Mouse (Mus musculus): ENCODE results near the gene Tgoln1.

Gene Tgoln1

DNA sequence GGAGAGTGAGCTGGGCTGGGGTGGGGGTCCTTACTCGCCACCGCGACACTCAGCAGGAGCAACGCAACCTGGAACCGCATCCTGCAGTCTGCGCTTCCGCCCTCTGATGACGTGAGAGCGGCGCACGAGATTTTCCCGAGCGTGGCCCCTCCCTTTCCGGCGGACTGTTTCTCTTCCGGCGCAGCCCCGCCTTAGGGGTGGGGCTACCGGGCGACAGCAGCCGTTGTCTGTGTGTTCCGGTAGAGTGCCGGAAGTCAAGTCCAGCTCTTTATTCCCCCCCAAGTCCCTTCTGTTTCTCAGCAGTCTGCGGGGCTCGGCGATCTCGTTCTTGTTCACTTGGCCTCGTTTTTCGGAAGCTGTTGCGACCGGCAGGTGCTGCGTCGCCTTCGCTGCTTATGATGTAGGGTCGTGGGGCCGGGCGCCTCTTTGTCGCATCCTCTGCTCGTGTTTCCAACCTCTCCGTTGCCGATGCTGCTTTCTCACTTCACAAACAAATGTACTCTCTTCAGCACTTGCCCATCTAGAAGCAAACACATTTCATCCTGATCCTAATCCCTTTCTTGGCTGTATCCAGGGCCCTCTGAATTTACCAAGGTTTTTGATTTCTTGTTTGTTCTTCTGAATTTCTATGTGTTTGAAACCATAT is at the start of gene Tgoln1:
Gene Tgoln1 (minus strand): TSS at position 358 of the 646 bp plus-strand sequence.
- in situ Hi-C loops (cut with MboI; ENCODE audit: low pct_unique_long_range_greater_than_20kb in 1 of 2, low sequenced_read_pairs in 2 of 2, unreplicated experiment in 1 of 2) = no loop called here

GRCm38 (mm10) chr6:72664290-72664689 is 47.5 kb upstream of the Tgoln1 start:
- in situ Hi-C loops (cut with MboI; ENCODE audit: low pct_unique_long_range_greater_than_20kb in 1 of 2, low sequenced_read_pairs in 2 of 2, unreplicated experiment in 1 of 2) = loop anchor here in 1 of 2 experiments (25.0 kb wide), 1 partner anchor 123 kb away; the partner anchor contains the start of gene Tcf7l1

DNA sequence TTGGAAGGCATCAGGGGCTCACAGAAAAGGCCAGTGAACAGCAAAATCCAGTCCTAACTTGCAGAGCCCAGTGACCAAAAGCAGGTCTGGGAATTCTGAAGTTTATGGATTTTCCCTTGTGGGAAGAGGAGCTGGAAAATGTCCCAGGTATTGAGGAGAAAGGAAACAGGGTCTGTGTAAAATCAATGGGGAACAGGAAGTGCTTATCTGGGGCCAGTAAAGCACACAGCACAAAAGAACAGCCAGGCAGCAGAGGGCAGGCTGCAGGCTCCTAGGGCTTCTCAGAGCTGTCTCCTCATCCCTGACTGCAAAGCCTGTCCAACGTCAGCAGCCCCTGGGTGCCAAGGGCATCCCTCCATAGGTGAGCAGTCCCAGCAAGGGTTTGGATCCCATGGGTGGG is 46.2 kb upstream of the Tgoln1 start:
- in situ Hi-C loops (cut with MboI; ENCODE audit: low pct_unique_long_range_greater_than_20kb in 1 of 2, low sequenced_read_pairs in 2 of 2, unreplicated experiment in 1 of 2) = loop anchor here in 1 of 2 experiments (25.0 kb wide), 1 partner anchor 124 kb away; the partner anchor contains the start of gene Tcf7l1

DNA sequence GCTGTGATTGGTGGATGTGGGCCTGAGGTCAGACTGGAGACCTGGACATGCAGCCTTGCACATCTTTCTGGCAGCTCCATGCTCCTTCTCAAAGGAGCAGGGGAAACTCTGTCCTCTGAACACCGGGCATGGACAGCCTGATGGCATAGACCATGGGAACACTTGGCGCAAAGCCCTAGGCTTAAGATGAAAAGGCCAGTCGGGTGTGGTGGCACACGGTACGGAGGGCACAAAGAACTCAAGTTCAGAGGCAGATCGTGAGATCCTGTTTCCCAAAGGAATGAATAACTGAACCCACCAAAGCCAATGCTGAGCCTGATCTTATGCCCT is 43.6 kb upstream of the Tgoln1 start:
- in situ Hi-C loops (cut with MboI; ENCODE audit: low pct_unique_long_range_greater_than_20kb in 1 of 2, low sequenced_read_pairs in 2 of 2, unreplicated experiment in 1 of 2) = loop anchor here in 1 of 2 experiments (25.0 kb wide), 1 partner anchor 127 kb away; the partner anchor contains the start of gene Tcf7l1

DNA sequence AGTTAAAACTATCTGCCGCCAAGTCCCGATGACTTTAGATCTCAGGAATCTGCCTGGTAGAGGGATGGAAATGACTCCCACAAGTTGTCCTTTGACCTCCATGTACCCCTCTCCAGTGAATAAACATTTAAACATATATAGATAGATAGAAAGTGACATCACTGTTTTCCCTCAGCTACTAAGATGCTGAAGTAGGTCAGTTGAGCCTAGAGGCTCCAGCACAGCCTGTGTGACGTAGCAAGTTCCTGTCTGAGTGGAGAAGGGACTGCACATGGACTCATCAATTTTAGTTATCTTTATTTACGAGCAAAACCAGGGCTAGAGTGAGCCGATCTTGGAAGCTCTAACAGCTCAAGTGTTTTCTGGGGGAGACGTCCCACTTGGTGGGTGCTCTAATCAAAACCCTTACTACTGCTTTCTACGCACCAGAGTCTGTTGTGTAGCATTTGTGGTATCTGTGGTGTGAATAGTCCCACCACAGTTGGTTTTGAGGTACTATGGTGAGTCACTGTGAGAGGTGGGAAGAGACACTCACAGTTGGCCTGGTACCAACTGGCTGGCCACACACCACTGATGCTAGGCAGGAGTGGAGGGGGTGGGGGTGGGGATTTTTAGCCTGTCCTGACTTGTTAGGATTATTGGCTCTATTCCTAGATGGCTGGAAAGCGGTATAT is 43.1 kb upstream of the Tgoln1 start:
- in situ Hi-C loops (cut with MboI; ENCODE audit: low pct_unique_long_range_greater_than_20kb in 1 of 2, low sequenced_read_pairs in 2 of 2, unreplicated experiment in 1 of 2) = loop anchor here in 1 of 2 experiments (25.0 kb wide), 1 partner anchor 127 kb away; the partner anchor contains the start of gene Tcf7l1

DNA sequence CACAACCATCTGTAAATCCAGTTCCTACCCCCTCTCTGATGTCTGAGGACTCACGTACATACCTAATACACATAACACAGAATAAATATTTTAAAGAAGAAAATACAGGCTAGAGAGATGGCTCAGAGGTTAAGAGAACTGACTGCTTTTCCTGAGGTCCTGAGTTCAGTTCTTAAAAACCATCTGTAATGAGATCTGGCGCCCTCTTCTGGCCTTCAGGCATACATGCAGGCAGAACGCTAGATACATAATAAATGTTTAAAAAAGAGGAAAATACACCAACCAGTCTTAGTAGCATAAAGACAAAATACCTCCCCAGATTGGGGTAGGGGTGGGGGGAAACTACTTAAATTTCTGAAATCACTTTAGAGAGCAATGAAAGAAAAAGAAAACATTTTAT is 41.2 kb upstream of the Tgoln1 start:
- in situ Hi-C loops (cut with MboI; ENCODE audit: low pct_unique_long_range_greater_than_20kb in 1 of 2, low sequenced_read_pairs in 2 of 2, unreplicated experiment in 1 of 2) = loop anchor here in 1 of 2 experiments (25.0 kb wide), 1 partner anchor 129 kb away; the partner anchor contains the start of gene Tcf7l1

DNA sequence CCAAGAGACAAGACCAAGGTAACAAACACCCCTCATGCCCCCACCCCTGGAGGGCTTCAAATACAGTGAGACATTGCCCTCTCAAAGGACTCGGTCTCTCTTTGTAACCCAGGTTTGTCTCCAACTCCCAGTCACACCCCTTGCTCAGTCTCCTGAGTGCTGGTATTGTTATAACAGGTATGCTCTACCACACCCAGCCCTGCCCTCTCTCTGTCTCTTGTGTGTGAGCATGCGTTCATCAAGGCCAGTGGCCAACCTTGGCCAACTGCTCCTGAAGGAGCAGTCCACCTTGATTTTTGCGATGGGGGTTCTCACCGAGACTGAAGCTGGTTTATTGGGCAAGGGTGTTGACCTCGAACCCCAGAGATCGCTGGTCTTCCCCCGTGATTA is 39.2 kb upstream of the Tgoln1 start:
- in situ Hi-C loops (cut with MboI; ENCODE audit: low pct_unique_long_range_greater_than_20kb in 1 of 2, low sequenced_read_pairs in 2 of 2, unreplicated experiment in 1 of 2) = loop anchor here in 1 of 2 experiments (25.0 kb wide), 1 partner anchor 131 kb away; the partner anchor contains the start of gene Tcf7l1

- in situ Hi-C loops (cut with MboI; ENCODE audit: low pct_unique_long_range_greater_than_20kb in 1 of 2, low sequenced_read_pairs in 2 of 2, unreplicated experiment in 1 of 2) = loop anchor here in 1 of 2 experiments (25.0 kb wide), 1 partner anchor 132 kb away; the partner anchor contains the start of gene Tcf7l1
Measured at GRCm38 (mm10) chr6:72655309-72656052, 38.7 kb upstream of the Tgoln1 start.

DNA sequence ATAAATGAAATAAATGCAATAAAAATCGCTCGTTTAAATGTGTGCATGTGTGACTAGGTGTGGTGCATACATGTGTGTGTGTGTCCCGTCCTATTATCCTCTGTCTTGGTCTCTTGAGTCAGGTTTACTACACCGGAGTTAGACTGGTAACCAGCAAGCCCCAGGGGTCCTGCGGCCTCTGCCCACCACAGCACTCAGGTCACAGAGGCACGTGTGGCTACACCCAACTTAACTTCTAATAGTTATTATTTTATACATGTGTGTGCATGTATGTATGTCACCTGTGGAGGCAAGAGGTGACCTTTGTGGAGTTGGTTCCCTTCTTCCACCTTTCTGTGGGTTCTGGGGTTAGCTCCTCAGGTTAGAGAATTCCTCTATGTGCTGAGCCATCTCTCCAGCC is 37.6 kb upstream of the Tgoln1 start:
- in situ Hi-C loops (cut with MboI; ENCODE audit: low pct_unique_long_range_greater_than_20kb in 1 of 2, low sequenced_read_pairs in 2 of 2, unreplicated experiment in 1 of 2) = loop anchor here in 1 of 2 experiments (25.0 kb wide), 1 partner anchor 133 kb away; the partner anchor contains the start of gene Tcf7l1

GRCm38 (mm10) chr6:72653419-72653818 is 36.6 kb upstream of the Tgoln1 start:
- in situ Hi-C loops (cut with MboI; ENCODE audit: low pct_unique_long_range_greater_than_20kb in 1 of 2, low sequenced_read_pairs in 2 of 2, unreplicated experiment in 1 of 2) = loop anchor here in 1 of 2 experiments (25.0 kb wide), 1 partner anchor 134 kb away; the partner anchor contains the start of gene Tcf7l1

DNA sequence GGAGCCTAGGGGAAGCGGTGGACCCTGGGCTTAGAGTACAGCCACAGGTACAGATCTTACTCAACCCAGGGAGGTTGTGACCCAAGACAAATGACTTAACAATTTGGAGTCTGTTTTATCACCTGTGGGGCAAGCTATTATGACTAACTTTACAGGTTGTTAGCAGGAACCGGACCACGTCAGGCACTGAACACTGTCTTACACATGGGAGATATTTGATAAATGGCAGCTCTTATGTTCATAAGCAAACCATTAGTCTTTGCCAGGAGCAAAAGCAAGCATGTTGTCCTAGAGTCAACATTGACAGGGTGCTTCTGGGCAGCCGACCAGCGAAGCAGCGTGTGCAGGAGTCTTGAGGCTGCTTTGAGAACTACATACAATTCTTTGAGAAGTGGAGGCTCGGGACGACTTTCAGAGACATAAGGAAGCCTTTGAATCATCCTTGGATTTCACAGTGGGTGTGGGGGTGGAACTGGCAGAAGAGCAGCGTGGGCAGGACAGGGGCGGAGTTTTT is 33.6 kb upstream of the Tgoln1 start:
- in situ Hi-C loops (cut with MboI; ENCODE audit: low pct_unique_long_range_greater_than_20kb in 1 of 2, low sequenced_read_pairs in 2 of 2, unreplicated experiment in 1 of 2) = loop anchor here in 1 of 2 experiments (25.0 kb wide), 1 partner anchor 137 kb away; the partner anchor contains the start of gene Tcf7l1

- in situ Hi-C loops (cut with MboI; ENCODE audit: low pct_unique_long_range_greater_than_20kb in 1 of 2, low sequenced_read_pairs in 2 of 2, unreplicated experiment in 1 of 2) = no loop called here
Measured at GRCm38 (mm10) chr6:72648002-72648595, 31.3 kb upstream of the Tgoln1 start.

DNA sequence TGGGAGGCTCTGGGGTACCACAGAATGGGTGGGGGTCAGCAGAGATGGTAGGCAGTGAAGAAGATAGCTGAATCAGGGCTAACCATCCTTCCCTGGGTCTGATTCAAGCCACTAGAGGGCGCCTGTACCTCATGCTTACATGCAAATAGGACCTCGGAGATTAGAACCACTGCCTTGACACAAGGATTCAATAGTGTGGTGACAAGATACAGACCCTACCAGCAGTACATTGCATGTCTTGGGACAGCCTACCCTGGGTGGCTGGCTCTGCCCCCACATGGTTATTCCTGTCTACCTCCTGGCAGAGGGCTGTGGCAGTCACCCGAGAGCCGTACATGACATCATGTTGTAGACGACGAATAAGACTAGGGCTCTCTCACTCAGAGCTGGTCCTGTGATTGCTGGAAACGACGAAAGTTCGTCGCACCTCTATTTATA is 30.6 kb upstream of the Tgoln1 start:
- in situ Hi-C loops (cut with MboI; ENCODE audit: low pct_unique_long_range_greater_than_20kb in 1 of 2, low sequenced_read_pairs in 2 of 2, unreplicated experiment in 1 of 2) = no loop called here

- in situ Hi-C loops (cut with MboI; ENCODE audit: low pct_unique_long_range_greater_than_20kb in 1 of 2, low sequenced_read_pairs in 2 of 2, unreplicated experiment in 1 of 2) = no loop called here
Measured at GRCm38 (mm10) chr6:72645364-72645763, 28.6 kb upstream of the Tgoln1 start.

DNA sequence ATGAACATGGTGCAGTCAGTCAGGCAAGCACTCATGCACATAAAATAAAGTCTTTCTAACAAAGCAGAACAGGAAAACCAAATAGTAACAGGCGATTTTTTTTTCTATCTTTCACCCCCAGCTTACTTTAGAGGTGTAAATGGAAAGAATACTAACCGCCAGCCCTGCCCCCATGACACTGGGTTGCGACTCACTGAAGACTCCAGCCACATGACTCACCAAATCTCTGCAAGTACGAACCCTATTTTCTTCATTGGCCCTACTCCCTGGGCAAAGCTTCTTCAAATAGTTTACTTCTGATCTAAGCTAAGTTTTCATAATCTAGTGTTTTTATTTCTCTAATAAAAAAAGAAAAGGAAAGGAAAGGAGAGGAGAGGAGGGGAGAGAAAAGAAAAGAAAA is 27.8 kb upstream of the Tgoln1 start:
- in situ Hi-C loops (cut with MboI; ENCODE audit: low pct_unique_long_range_greater_than_20kb in 1 of 2, low sequenced_read_pairs in 2 of 2, unreplicated experiment in 1 of 2) = no loop called here

- in situ Hi-C loops (cut with MboI; ENCODE audit: low pct_unique_long_range_greater_than_20kb in 1 of 2, low sequenced_read_pairs in 2 of 2, unreplicated experiment in 1 of 2) = no loop called here
Measured at GRCm38 (mm10) chr6:72641218-72641954, 24.6 kb upstream of the Tgoln1 start.

- in situ Hi-C loops (cut with MboI; ENCODE audit: low pct_unique_long_range_greater_than_20kb in 1 of 2, low sequenced_read_pairs in 2 of 2, unreplicated experiment in 1 of 2) = no loop called here
Measured at GRCm38 (mm10) chr6:72636940-72637339, 20.1 kb upstream of the Tgoln1 start.

All from mouse embryonic stem cell (cell line).